Mouse (Mus musculus) gastrocnemius, adult 8-10 months (tissue): ENCODE measurements around the gene Klf5. TPM values are rescaled to one million over a fixed set of nuclear protein-coding genes. Genes with fewer than 3 reads are reported as not detected.

Source experiments
- DNase-seq, 2 experiments: peaks; one replicate each; pipeline ENCODE4 v3.0.0; 2022; ENCODE audit warnings: low spot score in 2 of 2
- total RNA-seq, 4 experiments: library from RNA; stranded (reverse); gene quantifications; 2 replicates each; pipeline ENCODE4 v1.2.4; 2022

Klf5 gene
- total RNA-seq, 4 experiments from 2014 or later, result 3.6 to 6.0 (median 4.7) TPM

DNA sequence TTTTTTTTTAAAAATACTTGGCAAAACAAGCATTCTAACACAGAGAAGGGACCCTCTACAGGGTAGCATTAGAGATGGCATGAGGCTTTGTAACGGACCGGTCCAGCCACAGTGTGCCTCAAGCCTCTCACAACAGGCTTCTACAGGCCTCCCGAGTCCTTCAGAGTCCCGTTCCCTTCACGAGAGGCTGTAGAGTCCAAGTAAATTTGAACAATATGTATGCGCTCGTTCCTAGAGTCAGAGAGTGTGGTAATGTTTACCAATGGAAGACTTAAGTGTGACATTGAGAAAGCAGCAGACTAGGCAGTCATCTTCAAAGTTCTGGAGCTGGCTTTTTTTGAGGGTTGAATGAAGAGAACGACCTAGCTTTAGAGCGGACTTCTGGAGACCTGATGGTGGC lies 11.1 kb downstream of the Klf5 start:
- no peak for DNase-seq

DNA sequence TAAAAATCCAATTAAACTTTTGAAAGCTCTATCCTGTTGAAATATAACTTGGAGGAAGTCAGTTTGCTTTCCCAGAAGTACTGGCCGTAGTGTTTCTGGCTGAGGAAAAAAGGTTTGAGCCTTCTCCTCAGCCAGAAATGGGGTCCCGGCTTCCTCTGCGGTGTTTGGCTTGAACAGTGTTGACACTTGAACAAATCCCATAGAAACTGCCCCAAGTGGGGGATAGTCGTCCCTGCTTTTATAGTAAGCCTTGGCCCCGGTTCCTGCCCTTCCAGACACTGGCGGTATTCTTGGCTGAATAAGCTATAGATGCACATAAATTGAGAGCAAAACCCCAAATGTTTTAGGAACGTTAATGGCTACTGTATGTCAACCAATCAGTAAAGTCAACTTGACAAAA lies 11.9 kb downstream of the Klf5 start:
- DNase-seq, result no peak

DNA sequence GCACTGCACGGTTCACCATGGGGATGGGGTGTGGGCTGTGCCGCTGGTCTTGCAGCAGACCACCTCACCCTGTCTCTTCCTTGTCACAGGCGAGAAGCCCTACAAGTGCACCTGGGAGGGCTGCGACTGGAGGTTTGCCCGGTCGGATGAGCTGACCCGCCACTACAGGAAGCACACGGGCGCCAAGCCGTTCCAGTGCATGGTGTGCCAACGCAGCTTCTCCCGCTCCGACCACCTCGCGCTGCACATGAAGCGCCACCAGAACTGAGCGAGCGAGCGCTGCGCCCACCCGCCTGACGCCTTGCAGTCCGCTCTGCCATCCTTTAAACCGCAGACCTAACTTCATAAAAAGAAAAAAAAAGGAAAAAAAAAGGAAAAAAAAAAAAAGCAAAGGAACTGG lies 14.6 kb downstream of the Klf5 start:
- no peak for DNase-seq

DNA sequence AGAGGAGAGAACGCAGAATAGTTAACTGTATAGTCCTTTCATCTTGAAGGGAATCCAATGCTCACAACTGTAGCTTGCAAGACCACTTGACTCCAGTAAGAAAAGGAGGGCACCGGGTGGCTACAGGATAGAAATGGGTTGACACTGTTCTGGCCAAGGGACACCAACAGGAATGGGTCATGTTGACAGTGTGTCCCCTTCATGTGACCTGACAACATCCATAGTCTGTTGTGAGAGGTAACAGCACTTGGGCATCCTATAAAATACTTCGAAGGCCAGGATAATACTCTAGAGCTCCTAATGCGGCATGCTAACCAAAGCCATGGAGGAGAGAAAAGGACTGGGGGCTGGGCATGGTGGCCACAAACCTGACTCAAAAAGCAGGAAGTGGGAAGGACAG lies 17.8 kb downstream of the Klf5 start:
- DNase-seq, result no peak

DNA sequence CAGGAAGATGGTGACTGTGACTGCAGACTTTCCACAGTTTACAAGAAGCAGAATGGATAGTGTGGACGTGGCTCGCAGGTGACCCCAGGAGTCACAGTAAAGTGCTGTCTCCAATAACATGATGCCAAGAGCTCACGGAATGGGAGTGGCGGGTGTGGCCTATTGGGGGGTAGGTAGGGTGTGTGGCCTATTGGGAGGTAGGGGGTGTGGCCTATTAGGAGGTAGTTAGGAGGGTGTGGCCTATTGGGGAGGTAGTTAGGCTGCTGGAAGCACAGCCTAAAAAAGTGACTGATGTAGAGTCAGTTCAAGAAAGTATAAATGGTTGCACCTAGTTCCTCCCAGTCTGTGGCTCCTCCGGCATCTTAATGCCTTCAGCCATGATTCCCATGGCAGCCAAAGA lies 22.2 kb downstream of the Klf5 start:
- no peak for DNase-seq

DNA sequence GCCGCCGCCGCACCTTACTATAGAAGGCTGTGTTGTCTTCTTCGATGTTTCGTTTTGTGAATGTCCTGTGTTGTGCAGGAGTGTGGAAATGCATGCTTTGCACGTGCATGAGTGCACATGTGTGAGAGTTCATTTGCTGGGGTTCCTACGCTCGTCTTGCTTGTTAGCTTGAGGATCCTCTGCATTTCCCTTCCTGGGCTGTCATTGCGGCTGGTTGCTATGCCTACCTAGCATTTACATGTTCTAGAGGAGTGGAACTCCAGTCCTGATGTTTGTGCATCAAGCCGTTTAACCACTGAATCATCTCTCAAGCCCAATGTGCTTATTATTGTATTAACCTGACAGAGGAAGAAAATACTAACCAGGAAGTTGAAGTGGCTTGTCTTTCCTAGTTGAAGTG lies 24.9 kb downstream of the Klf5 start:
- no peak for DNase-seq

DNA sequence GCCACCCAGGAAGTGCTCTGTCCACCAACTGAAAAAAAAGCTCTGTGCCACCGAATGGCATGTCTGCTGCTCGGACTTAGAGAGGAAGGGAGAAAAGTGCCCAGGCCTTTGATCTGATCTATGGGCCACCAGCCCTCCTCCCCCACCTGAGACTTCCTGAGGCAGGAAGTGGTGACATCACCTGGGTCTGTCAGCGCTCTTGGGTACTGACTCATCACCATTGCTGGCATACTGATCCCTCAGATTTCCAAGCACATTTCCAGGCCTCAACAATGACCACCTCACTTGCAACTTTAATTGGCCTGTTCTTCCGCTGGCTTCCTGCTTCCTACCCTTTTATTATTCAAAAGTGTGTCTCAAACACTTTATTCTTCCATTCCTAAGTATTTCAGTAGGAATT lies 26.0 kb downstream of the Klf5 start:
- no peak for DNase-seq

DNA sequence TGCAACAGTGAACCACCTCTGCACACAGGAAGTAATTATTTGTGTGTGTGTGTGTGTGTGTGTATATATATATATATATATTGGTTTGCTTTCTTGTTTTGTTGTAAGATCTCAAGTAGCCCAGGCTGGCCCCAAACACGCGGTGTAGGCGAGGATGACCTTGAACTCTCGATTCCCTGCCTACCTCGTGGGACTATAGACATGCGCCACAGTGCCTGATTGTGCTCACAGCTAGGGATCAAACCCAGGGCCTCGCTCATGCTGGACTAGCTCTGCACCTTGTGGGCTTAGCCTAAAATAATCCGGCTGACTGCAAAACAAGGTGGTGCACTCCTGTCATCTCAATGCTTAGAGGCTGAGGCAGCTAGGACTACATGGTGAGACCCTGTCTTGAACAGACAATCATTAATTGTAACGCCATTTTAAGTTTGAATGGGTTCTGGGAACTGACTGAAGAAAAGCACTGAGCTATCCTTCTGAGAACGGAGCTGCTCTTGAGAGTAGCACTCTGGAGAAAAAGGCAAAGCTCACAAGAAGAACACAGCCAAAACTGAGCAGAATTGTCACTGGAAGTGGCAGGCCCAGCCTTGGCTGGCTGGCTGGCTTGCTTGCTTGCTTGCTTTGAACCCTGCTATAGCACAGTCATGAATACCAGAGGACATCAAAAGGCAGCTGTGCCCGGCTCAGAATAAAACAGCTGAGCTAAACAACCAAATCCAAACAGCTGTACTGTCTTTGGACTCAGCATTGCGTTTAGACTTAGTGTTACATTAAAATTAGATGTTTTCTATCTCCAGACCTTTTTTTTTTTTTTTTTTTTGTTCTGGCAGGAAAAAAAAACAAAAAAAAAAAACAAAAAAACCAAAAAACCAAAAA lies 27.3 kb downstream of the Klf5 start:
- DNase-seq, result no peak

DNA sequence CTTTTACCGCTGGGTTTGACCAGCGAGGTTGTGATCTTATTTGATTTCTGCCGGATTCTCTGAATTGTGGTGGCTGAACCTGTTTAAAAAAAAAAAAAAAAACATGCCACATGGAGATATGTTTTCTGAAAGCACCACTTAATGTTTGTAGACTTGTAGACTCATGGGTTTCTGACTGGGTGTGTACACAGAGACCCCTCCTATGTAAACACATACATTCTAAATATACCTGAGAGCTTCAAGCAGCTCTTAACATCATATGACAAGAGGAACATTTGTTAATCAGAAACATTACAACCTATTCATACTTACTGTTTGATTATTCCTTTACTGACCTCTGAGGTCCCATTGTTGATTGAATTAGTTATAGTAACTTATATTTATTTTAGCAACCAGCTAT lies 38.1 kb downstream of the Klf5 start:
- no peak for DNase-seq

DNA sequence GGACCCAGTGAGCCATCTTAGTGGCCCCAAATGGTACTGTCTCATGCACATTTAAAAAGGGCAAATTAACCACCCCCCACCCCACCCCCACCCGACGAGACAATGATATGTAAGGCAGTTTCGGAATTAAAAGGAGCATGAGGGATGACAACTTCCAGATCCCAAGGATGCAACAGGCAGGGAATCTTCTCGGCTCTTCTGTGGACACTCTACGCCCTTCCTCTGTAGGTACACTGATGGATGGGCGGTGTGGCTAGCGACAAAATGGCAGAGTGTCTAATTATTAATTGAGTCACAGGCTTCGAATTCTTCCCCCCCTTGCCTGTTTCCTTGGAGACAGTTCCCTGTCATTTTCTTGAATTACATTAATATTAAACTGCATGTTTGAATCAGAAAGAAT lies 40.5 kb downstream of the Klf5 start:
- no peak for DNase-seq

DNA sequence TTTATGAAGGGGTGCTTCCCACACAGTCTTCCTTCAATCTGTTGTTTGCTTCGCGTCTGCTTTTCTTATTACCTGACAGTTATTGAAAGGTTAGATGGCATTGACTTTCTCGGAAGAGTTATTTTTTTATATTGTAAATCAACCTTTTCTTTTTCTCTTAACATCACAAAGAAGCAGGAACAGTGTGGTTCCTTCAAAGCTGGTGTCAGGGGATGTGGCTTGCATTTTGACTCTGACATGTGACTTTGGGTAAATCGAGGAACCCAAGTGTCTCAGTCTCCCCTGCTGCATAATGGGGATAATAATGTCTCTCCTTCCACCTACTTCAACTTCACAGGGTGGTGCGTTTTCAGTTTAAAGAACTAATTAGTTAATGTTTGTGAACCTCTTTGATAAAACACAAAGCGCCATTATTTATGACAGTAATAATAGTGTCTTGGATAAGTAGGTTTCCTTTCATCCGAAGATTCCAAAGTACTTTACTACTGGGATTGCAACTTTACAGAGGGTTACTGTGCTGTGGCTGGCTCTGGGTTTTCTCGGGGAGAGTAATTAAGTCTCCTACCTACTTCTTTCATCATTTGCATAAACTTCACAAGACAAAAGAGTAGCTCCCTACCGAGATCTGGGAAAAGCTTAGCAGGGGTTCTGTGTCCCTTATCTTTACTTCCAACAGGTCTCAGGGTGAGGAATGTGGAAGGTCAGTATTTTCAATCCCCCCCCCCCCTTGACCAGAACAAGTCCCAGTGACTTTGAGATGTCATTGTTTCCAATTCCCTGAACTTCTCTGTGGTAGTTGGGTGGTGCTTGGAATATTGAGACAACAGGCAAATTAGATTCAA lies 41.4 kb downstream of the Klf5 start:
- no peak for DNase-seq

DNA sequence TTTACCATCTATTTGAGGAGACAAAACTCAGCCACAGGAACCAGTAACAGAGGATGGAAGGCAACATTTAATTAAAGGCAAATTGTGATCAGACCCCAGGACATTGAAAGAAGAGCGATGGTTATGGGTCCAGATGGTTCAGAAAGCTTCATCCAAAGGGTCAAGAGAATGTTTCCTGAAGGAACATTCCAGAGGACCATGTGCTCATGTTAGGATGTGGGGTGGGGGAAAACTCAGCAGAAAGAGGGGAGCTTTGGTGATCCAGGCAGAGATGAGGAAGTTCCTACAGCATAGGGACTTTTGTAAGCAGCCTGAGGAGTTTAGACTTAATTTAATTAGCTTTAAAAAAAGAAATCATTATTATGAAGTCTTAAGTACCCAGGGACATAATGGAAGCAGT lies 42.2 kb downstream of the Klf5 start:
- no peak for DNase-seq

DNA sequence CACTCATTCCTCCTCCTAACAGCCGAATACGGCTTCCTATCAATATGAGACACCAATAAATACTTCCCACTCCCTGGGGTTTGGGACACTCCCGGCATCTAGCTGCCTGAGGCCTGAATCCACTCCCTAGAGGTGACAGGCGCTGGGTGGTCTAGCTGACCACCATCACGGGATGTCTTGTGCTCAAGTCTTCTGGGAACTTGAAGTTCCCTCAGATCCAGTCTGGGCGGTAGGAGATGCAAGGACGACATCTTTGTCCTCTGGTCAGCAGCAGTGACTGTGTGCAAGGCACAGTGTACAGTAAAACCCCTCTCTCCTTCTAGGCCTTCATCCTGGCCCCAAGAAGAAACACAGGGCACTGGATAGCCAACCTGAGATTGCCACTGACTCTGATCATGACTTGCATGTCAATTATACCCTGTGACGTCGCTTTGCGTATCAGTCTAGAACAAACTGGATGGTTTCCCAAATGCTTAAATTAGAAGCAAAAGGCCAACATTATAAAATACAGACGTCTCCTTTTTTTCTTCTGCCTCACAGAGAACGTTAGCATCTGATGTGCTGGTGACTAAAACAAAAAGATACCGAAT lies 49.8 kb downstream of the Klf5 start:
- DNase-seq, result no peak

DNA sequence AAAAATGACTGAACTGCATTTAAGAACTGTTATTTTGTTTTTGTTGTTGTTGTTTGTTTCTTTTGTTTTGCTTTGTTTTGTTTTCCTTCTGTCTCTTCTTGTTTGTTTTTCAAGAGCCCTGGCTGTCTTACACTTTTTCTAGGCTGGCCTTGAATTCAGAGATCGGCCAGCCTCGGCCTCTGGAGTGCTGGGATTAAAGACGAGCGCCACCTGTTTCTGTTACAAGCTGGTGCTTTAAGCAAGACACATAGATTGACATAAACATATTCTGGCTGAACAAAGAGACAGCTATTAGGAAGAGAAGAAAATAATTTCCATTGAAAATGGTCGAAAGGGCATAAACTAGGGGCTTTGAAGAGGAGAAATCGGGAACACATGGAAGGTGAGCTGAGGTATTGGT lies 51.1 kb downstream of the Klf5 start:
- no peak for DNase-seq

DNA sequence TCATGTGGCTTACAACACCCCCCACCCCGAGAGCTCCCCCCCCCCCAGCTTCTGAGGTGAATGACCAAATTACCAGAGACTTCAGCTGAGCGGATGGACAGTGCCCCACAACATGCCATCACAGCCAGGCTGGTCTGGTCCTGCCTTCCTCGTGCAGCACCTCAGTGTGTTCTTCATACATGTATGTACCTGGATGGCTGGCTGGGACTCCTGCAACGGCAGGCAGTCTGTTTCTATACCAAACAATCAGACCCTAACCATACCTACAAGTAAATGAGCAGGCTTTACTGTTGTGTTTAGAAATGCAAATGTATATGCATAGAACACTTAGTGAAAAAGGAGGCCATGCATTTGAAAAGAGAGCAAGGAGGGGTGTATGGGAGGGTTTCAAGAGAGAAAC lies 54.5 kb downstream of the Klf5 start:
- DNase-seq, result no peak

DNA sequence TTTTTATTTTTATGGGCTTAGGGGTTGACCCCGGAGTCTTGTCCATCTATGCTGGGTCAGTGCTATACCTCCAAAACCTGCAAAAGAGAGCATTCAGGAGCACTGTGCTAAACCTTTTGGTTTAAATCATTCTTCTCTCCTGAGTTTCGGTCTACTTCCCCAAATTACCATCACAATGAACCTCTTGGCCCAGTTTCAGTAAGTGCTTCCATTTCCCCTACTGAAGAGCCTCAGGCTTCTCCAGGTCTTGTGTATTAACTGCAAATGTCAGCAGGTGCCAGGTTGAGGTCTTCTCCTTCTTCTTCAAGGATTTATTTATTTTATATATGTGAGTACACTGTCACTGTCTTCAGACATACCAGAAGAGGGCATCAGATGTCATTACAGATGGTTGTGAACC lies 55.6 kb downstream of the Klf5 start:
- DNase-seq, result no peak

DNA sequence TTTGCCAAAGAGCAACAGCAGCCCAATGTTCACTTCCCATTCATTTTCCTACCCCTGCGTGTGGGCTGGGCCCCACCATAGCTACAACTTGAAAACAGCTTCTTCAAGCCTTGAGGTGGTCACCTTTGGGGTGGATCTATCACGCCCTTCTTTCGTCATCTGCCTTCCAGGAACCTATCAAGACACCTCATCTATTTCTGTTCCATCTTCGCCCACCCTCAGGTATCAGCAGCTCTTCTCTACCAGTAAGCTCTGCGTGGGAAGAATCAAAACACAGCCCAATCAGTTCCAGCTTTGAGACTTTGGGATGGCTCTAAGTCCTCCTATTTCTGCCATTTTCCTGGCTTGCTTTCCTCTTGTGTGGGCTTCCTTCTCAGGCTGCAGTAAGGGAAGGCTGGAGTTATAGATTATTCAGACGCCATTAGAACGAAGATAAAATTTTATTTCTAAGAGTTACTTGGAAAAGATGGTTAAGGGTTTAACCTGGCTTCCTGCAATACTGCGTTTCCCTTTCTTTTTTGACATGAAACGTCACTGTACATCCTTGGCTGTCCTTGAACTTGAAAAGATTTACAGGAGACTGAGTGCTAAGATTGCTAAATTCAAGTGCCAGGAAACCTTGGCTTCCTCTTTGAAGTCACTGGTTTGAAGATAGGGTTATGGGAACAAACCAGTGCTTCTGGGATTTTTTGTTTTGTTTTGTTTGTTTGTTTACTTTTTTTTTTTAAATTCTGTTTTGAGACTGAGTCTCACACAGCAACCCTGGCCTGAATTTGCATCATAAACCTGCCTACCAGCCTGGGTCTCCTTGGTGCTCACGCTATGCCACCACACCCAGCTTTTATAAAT lies 56.5 kb downstream of the Klf5 start:
- DNase-seq, result no peak

DNA sequence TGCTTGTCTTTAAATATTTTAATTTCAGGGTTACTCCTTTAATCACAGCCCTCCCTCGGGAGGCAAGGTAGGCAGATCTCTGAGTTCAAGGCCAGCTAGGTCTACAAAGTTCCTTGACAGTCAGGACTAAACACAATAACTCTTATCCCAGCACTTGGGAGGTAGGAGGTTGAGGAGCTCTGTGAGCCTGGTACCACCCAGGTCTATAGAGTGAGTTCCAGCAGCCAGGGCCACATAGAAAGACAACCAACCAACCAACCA lies 57.0 kb downstream of the Klf5 start:
- no peak for DNase-seq

DNA sequence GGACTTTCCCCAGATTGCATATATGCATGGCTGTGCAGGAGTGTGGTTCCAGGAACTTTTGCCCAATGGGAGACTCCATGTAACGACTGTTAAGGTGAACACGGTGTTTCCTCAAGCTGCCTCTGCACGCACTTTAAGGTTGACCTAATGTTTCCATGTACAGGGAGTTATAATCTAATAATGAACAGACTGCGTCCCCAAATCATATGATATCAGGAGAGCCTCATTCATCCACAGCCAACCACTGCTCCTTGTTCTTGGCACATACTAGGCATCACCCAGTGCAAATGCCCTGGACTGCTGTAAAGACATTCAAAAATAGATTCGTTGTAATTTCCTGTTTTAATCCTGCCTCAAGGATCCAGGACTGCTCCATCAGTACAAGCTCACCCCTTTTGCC lies 64.5 kb downstream of the Klf5 start:
- DNase-seq, result no peak

DNA sequence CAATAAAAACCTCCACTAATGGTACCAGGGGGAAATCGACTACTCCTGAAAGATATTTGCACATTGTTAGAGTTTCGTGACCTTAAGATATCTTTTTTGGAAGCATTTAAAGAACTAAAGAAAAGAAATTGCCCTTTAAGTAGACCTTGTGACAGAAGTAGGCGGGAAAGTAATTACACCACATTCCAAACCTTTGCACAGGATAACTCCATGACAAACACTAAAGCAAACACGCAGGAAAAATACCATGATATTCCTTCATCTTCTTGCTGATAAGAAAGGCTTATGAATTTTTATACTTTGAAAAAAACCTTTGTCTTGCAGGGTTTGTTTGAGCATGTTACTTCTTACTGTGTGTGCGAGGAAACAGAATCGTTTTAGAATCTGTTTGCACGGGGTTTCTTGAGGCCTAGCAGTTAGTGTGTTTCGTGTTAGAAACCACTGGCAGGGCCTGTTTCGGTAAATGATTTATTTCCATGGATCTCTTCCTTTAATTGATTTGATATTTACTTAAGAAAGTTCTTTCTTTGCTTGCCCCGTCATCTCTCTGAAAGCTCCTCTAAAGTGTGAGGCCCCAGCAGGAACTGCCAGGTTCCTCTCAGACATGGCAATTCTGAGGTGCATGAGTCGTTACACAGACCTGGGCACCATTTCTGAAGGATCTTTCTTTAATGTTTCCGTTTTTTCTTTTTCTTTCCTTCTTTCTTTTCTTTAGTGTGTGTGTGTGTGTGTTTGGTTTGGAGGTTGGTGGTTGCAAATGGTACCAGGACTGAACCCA lies 65.7 kb downstream of the Klf5 start:
- no peak for DNase-seq
